Mouse (Mus musculus) hindbrain, embryonic 15.5 days (tissue): ENCODE results near the gene Atrip. TPM values are rescaled to one million over a fixed set of nuclear protein-coding genes. Genes with fewer than 3 reads are reported as not detected.

Experiments used
- ATAC-seq: fragments of 200-750 bp; cut with Nextera tagmentation; 2 replicates; pipeline ENCODE4 v1.8.0; 2017; ENCODE audit warnings: low read depth, moderate number of reproducible peaks, moderate TSS enrichment; ENCODE audit not compliant: low FRiP score
- H3K27ac ChIP-seq: fragments of 300-500 bp; sonication (generic); replicated peaks from 2 replicates; pipeline ENCODE4 v1.5.1; 2015; ENCODE audit warnings: mild to moderate bottlenecking, inconsistent platforms
- H3K27me3 ChIP-seq: fragments of 300-500 bp; sonication (generic); 2 replicates; pipeline ENCODE4 v1.6.1; 2015; ENCODE audit warnings: control low read depth, inconsistent platforms
- H3K36me3 ChIP-seq: fragments of 300-500 bp; sonication (generic); 2 replicates; pipeline ENCODE4 v1.6.1; 2015; ENCODE audit warnings: control low read depth, inconsistent platforms
- H3K4me1 ChIP-seq: fragments of 300-500 bp; sonication (generic); replicated peaks from 2 replicates; pipeline ENCODE4 v1.6.1; 2015; ENCODE audit warnings: control low read depth, inconsistent platforms
- H3K4me2 ChIP-seq: fragments of 300-500 bp; sonication (generic); 2 replicates; pipeline ENCODE4 v1.6.1; 2015; ENCODE audit warnings: moderate library complexity, mild to moderate bottlenecking, inconsistent platforms
- H3K4me3 ChIP-seq: fragments of 300-500 bp; sonication (generic); 2 replicates; pipeline ENCODE4 v1.5.1; 2015; ENCODE audit warnings: mild to moderate bottlenecking, inconsistent platforms
- H3K9ac ChIP-seq: fragments of 300-500 bp; sonication (generic); 2 replicates; pipeline ENCODE4 v1.6.1; 2015; ENCODE audit warnings: inconsistent platforms
- H3K9me3 ChIP-seq: fragments of 300-500 bp; sonication (generic); 2 replicates; pipeline ENCODE4 v1.6.1; 2016; ENCODE audit warnings: control low read depth, inconsistent platforms
- WGBS: fragments of 180-500 bp; shearing (Covaris S2); methylation state at CpG from one replicate; pipeline ENCODE4 v1.1.7; 2015; 5-methylcytosine and 5-hydroxymethylcytosine counted together
- polyA plus RNA-seq: library from polyadenylated mRNA; unstranded; fragments of >200 nt; fragmentation: Nextera tagmentation; extraction: Ambion mirVana; gene quantifications from 2 replicates; pipeline ENCODE4 v1.2.1, GENCODE M21; 2015

Atrip gene
- polyA plus RNA-seq, 1 experiment from 2014 or later: 30.5 TPM

- Histone ChIP-seq H3K9ac (no peak overlapping the region), H3K27ac (no peak overlapping the region), H3K27me3 (no peaks in the 10 kb centered on the region), H3K9me3 (no peaks in the 10 kb centered on the region), H3K4me1 (no peaks in the 10 kb centered on the region), H3K36me3 (peaks cover 17% of the 10 kb centered on the region), H3K4me2 (no peak overlapping the region), H3K4me3 (no peak overlapping the region)
- ATAC-seq: no peak
- WGBS: 83% methylated on average over 8 of the region's 8 CpGs
Observed at GRCm38 (mm10) chr9:109027521-109027920, 46.4 kb downstream of the Atrip start.

GRCm38 (mm10) chr9:109022866-109023685 is 50.8 kb downstream of the Atrip start:
- H3K4me2 ChIP-seq: no peak overlapping the region
- 93% methylated on average over 17 of the region's 17 CpGs for WGBS
- peaks cover 17% of the 10 kb centered on the region for H3K36me3 ChIP-seq
- no peak overlapping the region for H3K9ac ChIP-seq
- ATAC-seq: no peak
- H3K27me3 ChIP-seq: no peaks in the 10 kb centered on the region
- H3K9me3 ChIP-seq: no peaks in the 10 kb centered on the region
- no peaks in the 10 kb centered on the region for H3K4me1 ChIP-seq
- H3K4me3 ChIP-seq: no peak overlapping the region
- no peak overlapping the region for H3K27ac ChIP-seq

GRCm38 (mm10) chr9:109021428-109021827 is 52.5 kb downstream of the Atrip start:
- H3K27ac ChIP-seq: no peak overlapping the region
- no peak overlapping the region for H3K4me3 ChIP-seq
- H3K36me3 ChIP-seq: peaks cover 17% of the 10 kb centered on the region
- H3K4me2 ChIP-seq: no peak overlapping the region
- H3K4me1 ChIP-seq: no peaks in the 10 kb centered on the region
- no peak overlapping the region for H3K9ac ChIP-seq
- H3K9me3 ChIP-seq: no peaks in the 10 kb centered on the region
- WGBS: 88% methylated on average over 4 of the region's 4 CpGs
- no peak for ATAC-seq
- H3K27me3 ChIP-seq: no peaks in the 10 kb centered on the region

GRCm38 (mm10) chr9:109016973-109017604 is 56.8 kb downstream of the Atrip start:
- Histone ChIP-seq H3K36me3 (peaks cover 6% of the 10 kb centered on the region), H3K4me2 (no peak overlapping the region), H3K4me1 (no peaks in the 10 kb centered on the region), H3K27ac (no peak overlapping the region), H3K4me3 (no peak overlapping the region), H3K9ac (no peak overlapping the region), H3K9me3 (no peaks in the 10 kb centered on the region), H3K27me3 (no peaks in the 10 kb centered on the region)
- ATAC-seq: no peak
- 78% methylated on average over 11 of the region's 11 CpGs for WGBS

- H3K9ac ChIP-seq: no peak overlapping the region
- H3K4me1 ChIP-seq: no peaks in the 10 kb centered on the region
- peaks cover 11% of the 10 kb centered on the region for H3K36me3 ChIP-seq
- no peaks in the 10 kb centered on the region for H3K27me3 ChIP-seq
- WGBS: 79% methylated on average over 8 of the region's 8 CpGs
- no peak overlapping the region for H3K27ac ChIP-seq
- ATAC-seq: no peak
- H3K4me3 ChIP-seq: no peak overlapping the region
- no peak overlapping the region for H3K4me2 ChIP-seq
- H3K9me3 ChIP-seq: no peaks in the 10 kb centered on the region
Observed at GRCm38 (mm10) chr9:109015397-109015796, 58.5 kb downstream of the Atrip start.

GRCm38 (mm10) chr9:109010316-109010690 is 63.6 kb downstream of the Atrip start:
- H3K27ac ChIP-seq: no peak overlapping the region
- H3K4me2 ChIP-seq: no peak overlapping the region
- no peaks in the 10 kb centered on the region for H3K4me1 ChIP-seq
- 89% methylated on average over 14 of the region's 14 CpGs for WGBS
- H3K27me3 ChIP-seq: no peaks in the 10 kb centered on the region
- no peak overlapping the region for H3K4me3 ChIP-seq
- H3K36me3 ChIP-seq: peaks cover 22% of the 10 kb centered on the region
- H3K9ac ChIP-seq: no peak overlapping the region
- ATAC-seq: 0 out of 2 replicates have a peak, but pooled peaks have one; percentile 38
- H3K9me3 ChIP-seq: no peaks in the 10 kb centered on the region

GRCm38 (mm10) chr9:109009636-109010315 is 64.1 kb downstream of the Atrip start:
- WGBS: 60% methylated on average over 17 of the region's 17 CpGs
- no peaks in the 10 kb centered on the region for H3K9me3 ChIP-seq
- ATAC-seq: no peak
- H3K36me3 ChIP-seq: peaks cover 24% of the 10 kb centered on the region
- no peak overlapping the region for H3K9ac ChIP-seq
- no peak overlapping the region for H3K4me3 ChIP-seq
- H3K4me1 ChIP-seq: no peaks in the 10 kb centered on the region
- no peaks in the 10 kb centered on the region for H3K27me3 ChIP-seq
- no peak overlapping the region for H3K4me2 ChIP-seq
- H3K27ac ChIP-seq: no peak overlapping the region

- Histone ChIP-seq H3K4me3 (no peak overlapping the region), H3K9ac (no peak overlapping the region), H3K4me2 (no peak overlapping the region), H3K27me3 (no peaks in the 10 kb centered on the region), H3K36me3 (peaks cover 24% of the 10 kb centered on the region), H3K9me3 (no peaks in the 10 kb centered on the region), H3K4me1 (no peaks in the 10 kb centered on the region), H3K27ac (no peak overlapping the region)
- 77% methylated on average over 9 of the region's 10 CpGs for WGBS
- no peak for ATAC-seq
Observed at GRCm38 (mm10) chr9:109008994-109009635, 64.8 kb downstream of the Atrip start.

- no peak for ATAC-seq
- Histone ChIP-seq H3K36me3 (peaks cover 24% of the 10 kb centered on the region), H3K27me3 (no peaks in the 10 kb centered on the region), H3K4me2 (no peak overlapping the region), H3K9me3 (no peaks in the 10 kb centered on the region), H3K4me3 (no peak overlapping the region), H3K9ac (no peak overlapping the region), H3K27ac (no peak overlapping the region), H3K4me1 (no peaks in the 10 kb centered on the region)
- WGBS: 82% methylated on average over 9 of the region's 9 CpGs
Observed at GRCm38 (mm10) chr9:109008081-109008480, 65.8 kb downstream of the Atrip start.
